8 mouse cellular contexts compared by ENCODE assay signal in genomic region chr9:30315172-30315644, GRCm38 (mm10).
DNase-seq lines count a peak whose midpoint lies in the region; ATAC-seq and TF ChIP-seq lines count a peak whose summit lies in the region.

No protein-coding gene starts in this region.

- in situ Hi-C loops in Patski (cut with MboI; ENCODE audit: low pct_unique_long_range_greater_than_20kb), result no loop called here

- H3K4me3 ChIP-seq in hindbrain, embryonic 14.5 days (replicated peaks; ENCODE audit: low read length), result no peak overlapping the region
- peak overlapping the region; percentile 18; the same call in 1 of the 2 replicates for H3K4me3 ChIP-seq in left cerebral cortex, adult 2 months
- H3K4me3 ChIP-seq in neural tube, embryonic 13.5 days, result no peak overlapping the region

- DNase-seq in cerebellum, adult 11 months, result peak; percentile 35
- DNase-seq in Patski (ENCODE audit: low read depth, low spot score), result no peak
- DNase-seq in embryo, embryonic 10.5 days (ENCODE audit: low spot score), result peak; percentile 69
- DNase-seq in hindbrain, embryonic 14.5 days (ENCODE audit: low spot score), result peak; percentile 83
- DNase-seq in left cerebral cortex, adult 2 months (ENCODE audit: extremely low spot score in 1 of 2, low spot score in 2 of 2), result peak; percentile 56 to 76
- DNase-seq in spleen, postnatal 4 days (ENCODE audit: low spot score in 2 of 2), result no peak

- H3K9ac ChIP-seq in hindbrain, embryonic 14.5 days, result no peak overlapping the region
- H3K9ac ChIP-seq in neural tube, embryonic 13.5 days, result peak overlapping the region; percentile 45; the same call in 1 of the 2 replicates

- POLR2A ChIA-PET in Patski (lab: Charles Lee), result no interaction called here

- no peak for ATAC-seq in cerebellum, adult (ENCODE audit: insufficient number of reproducible peaks, low FRiP score, low TSS enrichment)
- no peak for ATAC-seq in Patski
- no peak for ATAC-seq in hindbrain, embryonic 14.5 days (ENCODE audit: low FRiP score)
- peak; percentile 61; the same call in 1 of the 2 replicates for ATAC-seq in neural tube, embryonic 13.5 days (ENCODE audit: low read depth)

- WGBS in hindbrain, embryonic 14.5 days, result 35% methylated on average over 6 of the region's 6 CpGs
- WGBS in neural tube, embryonic 13.5 days, result 40% methylated on average over 6 of the region's 6 CpGs

- peaks cover 7% of the 10 kb centered on the region; the same call in 1 of the 2 replicates for H3K4me1 ChIP-seq in hindbrain, embryonic 14.5 days (replicated peaks; ENCODE audit: control insufficient read depth, insufficient read depth, low read length)
- H3K4me1 ChIP-seq in neural tube, embryonic 13.5 days (replicated peaks), result peaks cover 21% of the 10 kb centered on the region

- no peaks in the 10 kb centered on the region for H3K9me3 ChIP-seq in hindbrain, embryonic 14.5 days (ENCODE audit: control insufficient read depth, low read length)
- no peaks in the 10 kb centered on the region for H3K9me3 ChIP-seq in neural tube, embryonic 13.5 days

- H3K27ac ChIP-seq in hindbrain, embryonic 14.5 days, result no peak overlapping the region; the same call in none of the 2 replicates
- H3K27ac ChIP-seq in left cerebral cortex, adult 2 months, result no peak overlapping the region
- H3K27ac ChIP-seq in neural tube, embryonic 13.5 days (replicated peaks), result peak overlapping the region; percentile 64

- peak overlapping the region; percentile 30 for H3K4me2 ChIP-seq in hindbrain, embryonic 14.5 days (replicated peaks)
- peak overlapping the region; percentile 30; the same call in 1 of the 2 replicates for H3K4me2 ChIP-seq in neural tube, embryonic 13.5 days

- CTCF ChIA-PET in Patski (lab: Charles Lee), result interaction anchor here (1.0 to 1.2 kb wide), 3 partner anchors 15 to 671 kb away, joined by 3 read pairs; no protein-coding TSS in a partner anchor

- H3K36me3 ChIP-seq in hindbrain, embryonic 14.5 days (replicated peaks; ENCODE audit: control insufficient read depth, insufficient read depth), result no peaks in the 10 kb centered on the region
- no peaks in the 10 kb centered on the region for H3K36me3 ChIP-seq in neural tube, embryonic 13.5 days

- intact Hi-C loops in left cerebral cortex, adult 2 months (cut with DNase I), result loop anchor here (2.0 kb wide), 1 partner anchor 654 kb away; no protein-coding TSS in a partner anchor

- peaks cover 21% of the 10 kb centered on the region for H3K27me3 ChIP-seq in Patski
- no peaks in the 10 kb centered on the region for H3K27me3 ChIP-seq in hindbrain, embryonic 14.5 days (ENCODE audit: control insufficient read depth, insufficient read depth, low read length)
- H3K27me3 ChIP-seq in neural tube, embryonic 13.5 days, result no peaks in the 10 kb centered on the region

- TF ChIP-seq CTCF in Patski (IDR thresholded peaks at IDR 0.05), result peak; percentile 54
- TF ChIP-seq CTCF in left cerebral cortex, adult 2 months (IDR thresholded peaks at IDR 0.05), result peak; percentile 85

Comparison
In these comparisons a context has a peak if more than half of its experiments do, and no peak if none do; other contexts are left out.
1. DNase-seq: peak in cerebellum, adult 11 months (single experiment), embryo, embryonic 10.5 days (single experiment), hindbrain, embryonic 14.5 days (single experiment) and left cerebral cortex, adult 2 months (2 of 2); none in Patski (single experiment) and spleen, postnatal 4 days (0 of 2).